Mouse (Mus musculus): ENCODE data around the gene Fgf6. TPM values are rescaled to one million over a fixed set of nuclear protein-coding genes. Genes with fewer than 3 reads are reported as not detected.

The Fgf6 gene
- polyA plus RNA-seq, 1 experiment = not detected

DNA sequence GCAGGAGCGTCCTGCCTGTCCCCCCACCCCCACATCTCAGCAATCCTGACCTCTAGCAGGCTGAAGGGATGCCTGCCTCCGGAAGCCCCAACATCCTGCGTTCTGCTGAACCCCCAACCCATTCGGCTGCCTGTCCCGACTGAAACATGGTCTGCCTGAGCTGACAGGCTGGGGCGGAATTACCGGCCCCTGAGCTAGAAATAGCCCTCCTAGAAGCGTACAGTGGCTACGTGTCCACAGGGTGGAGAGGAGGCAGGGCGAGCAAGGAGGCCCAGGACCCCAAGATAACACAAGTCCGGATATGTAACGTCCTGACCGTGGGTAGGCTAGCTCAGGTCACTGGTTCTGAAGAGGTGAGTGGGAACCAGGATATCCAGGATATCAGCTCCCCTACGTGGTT is 49.4 kb downstream of the Fgf6 start:
- no peak for DNase-seq (ENCODE audit: low read depth, low spot score)
- WGBS = 9% methylated on average over 14 of the region's 14 CpGs

DNA sequence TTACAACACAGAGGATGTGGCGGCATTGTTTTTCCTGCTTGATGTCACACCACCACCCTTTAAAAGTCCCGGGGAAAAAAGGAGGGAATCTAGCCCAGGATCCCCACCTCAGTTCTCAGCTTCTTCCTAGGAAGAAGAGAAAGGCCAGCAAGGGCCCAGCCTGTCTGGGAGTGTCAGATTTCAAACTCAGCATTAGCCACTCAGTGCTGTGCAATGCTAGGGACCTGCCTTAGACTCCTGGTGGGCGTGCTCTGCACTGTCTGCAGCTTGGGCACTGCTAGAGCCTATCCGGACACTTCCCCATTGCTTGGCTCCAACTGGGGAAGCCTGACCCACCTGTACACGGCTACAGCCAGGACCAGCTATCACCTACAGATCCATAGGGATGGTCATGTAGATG is 57.4 kb downstream of the Fgf6 start, which contains the start of gene Fgf23:
Gene Fgf23 (plus strand): TSS at position 86 of the 400 bp plus-strand sequence.
- DNase-seq (ENCODE audit: low read depth, low spot score) = no peak
- WGBS = 9% methylated on average over 5 of the region's 5 CpGs

Other genes starting within 250 kb of the Fgf6 start
- gene Ndufa9, start 166.4 kb upstream of the Fgf6 start, polyA plus RNA-seq (2012; rRNA removed) = 134 and 145 TPM in 2 replicates
- gene Akap3, start 162.5 kb upstream of the Fgf6 start, polyA plus RNA-seq (2012; rRNA removed) = 0.07 TPM in 1 of 2 replicates, not detected in the other
- gene Dyrk4, start 93.7 kb upstream of the Fgf6 start, polyA plus RNA-seq (2012; rRNA removed) = 0.04 and 0.16 TPM in 2 replicates
- 6.3 and 7.4 TPM in 2 replicates for gene Rad51ap1, start 76.0 kb upstream of the Fgf6 start, polyA plus RNA-seq (2012; rRNA removed)
- gene D6Wsu163e, start 75.6 kb upstream of the Fgf6 start, polyA plus RNA-seq (2012; rRNA removed) = 3.5 and 4.8 TPM in 2 replicates
- gene Fgf23, start 57.3 kb downstream of the Fgf6 start, polyA plus RNA-seq (2012; rRNA removed) = not detected in 2 replicates
- gene Tigar, start 94.0 kb downstream of the Fgf6 start, polyA plus RNA-seq (2012; rRNA removed) = 5.0 and 5.1 TPM in 2 replicates
- 48.1 and 106 TPM in 2 replicates for gene Ccnd2, start 136.6 kb downstream of the Fgf6 start, polyA plus RNA-seq (2012; rRNA removed)

All from large intestine, adult 2 months (tissue).